Mouse (Mus musculus) forebrain, embryonic 11.5 days (tissue): ENCODE results near the gene Ccdc158. TPM values are rescaled to one million over a fixed set of nuclear protein-coding genes. Genes with fewer than 3 reads are reported as not detected.

ENCODE experiments used
- polyA plus RNA-seq: library from polyadenylated mRNA; unstranded; fragments of >200 nt; fragmentation: Nextera tagmentation; extraction: Ambion mirVana; gene quantifications from 2 replicates; pipeline ENCODE4 v1.2.1, GENCODE M21; 2014

Gene Ccdc158
- polyA plus RNA-seq, 1 experiment from 2014 or later, result 1.0 TPM

Other genes starting within 250 kb of the Ccdc158 start
- 65.9 and 70.5 TPM in 2 replicates for gene Nup54, start 240.1 kb downstream of the Ccdc158 start, polyA plus RNA-seq
- gene Scarb2, start 168.4 kb downstream of the Ccdc158 start, polyA plus RNA-seq, result 10.4 and 10.5 TPM in 2 replicates
- not detected in 2 replicates for gene Fam47e, start 120.2 kb downstream of the Ccdc158 start, polyA plus RNA-seq
- gene Stbd1, start 72.2 kb downstream of the Ccdc158 start, polyA plus RNA-seq, result 6.3 and 7.0 TPM in 2 replicates
- 12.2 and 15.2 TPM in 2 replicates for gene Shroom3, start 8.2 kb upstream of the Ccdc158 start, polyA plus RNA-seq